Mouse (Mus musculus) lung, postnatal 0 days (tissue): ENCODE results near the gene B4galt4. TPM values are rescaled to one million over a fixed set of nuclear protein-coding genes. Genes with fewer than 3 reads are reported as not detected.
A peak's percentile ranks its signal among the peaks of the same experiment; 100 is the strongest.
"Not testable (repeated sequence)": the region's sequence is repeated elsewhere in the genome, so short reads cannot be mapped to it uniquely, and the experiment has no call there.

Source experiments
- ATAC-seq: fragments of 200-750 bp; cut with Nextera tagmentation; 2 replicates; pipeline ENCODE4 v1.8.0; 2017; ENCODE audit warnings: moderate library complexity
- DNase-seq: peaks from one replicate; pipeline ENCODE4 v3.0.0-alpha.2; 2016; ENCODE audit warnings: low spot score
- H3K27ac ChIP-seq: fragments of 300-500 bp; sonication (generic); 2 replicates; pipeline ENCODE4 v1.5.1; 2014; ENCODE audit warnings: antibody characterized with exemption, mild to moderate bottlenecking, low read length, mixed read lengths
- H3K27me3 ChIP-seq: fragments of 300-500 bp; sonication (generic); replicated peaks from 2 replicates; pipeline ENCODE4 v1.6.1; 2014; ENCODE audit warnings: low read length, mixed read lengths; ENCODE audit not compliant: insufficient read depth
- H3K36me3 ChIP-seq: fragments of 300-500 bp; sonication (generic); 2 replicates; pipeline ENCODE4 v1.6.1; 2014; ENCODE audit warnings: low read length, mixed read lengths; ENCODE audit not compliant: insufficient read depth
- H3K4me1 ChIP-seq: fragments of 300-500 bp; sonication (generic); 2 replicates; pipeline ENCODE4 v1.6.1; 2014; ENCODE audit warnings: antibody characterized with exemption, low read depth, low read length, mixed read lengths; ENCODE audit not compliant: insufficient read depth
- H3K4me2 ChIP-seq: fragments of 300-500 bp; sonication (generic); replicated peaks from 2 replicates; pipeline ENCODE4 v1.6.1; 2014; ENCODE audit warnings: low read depth, mild to moderate bottlenecking, low read length, moderate library complexity, mixed read lengths
- H3K4me3 ChIP-seq: fragments of 300-500 bp; sonication (generic); 2 replicates; pipeline ENCODE4 v1.5.1; 2014; ENCODE audit warnings: low read depth, low read length
- H3K9ac ChIP-seq: fragments of 300-500 bp; sonication (generic); replicated peaks from 2 replicates; pipeline ENCODE4 v1.6.1; 2014; ENCODE audit warnings: low read depth, mild to moderate bottlenecking
- H3K9me3 ChIP-seq: fragments of 300-500 bp; sonication (generic); 2 replicates; pipeline ENCODE4 v1.6.1; 2016; ENCODE audit warnings: low read length, mixed read lengths
- CTCF ChIP-seq: IDR thresholded peaks from 2 replicates; pipeline ENCODE4 v1.5.1; 2016; ENCODE audit warnings: antibody characterized with exemption, mild to moderate bottlenecking
- EP300 ChIP-seq: IDR thresholded peaks from 2 replicates; pipeline ENCODE4 v1.6.1; 2016; ENCODE audit warnings: antibody characterized with exemption, mild to moderate bottlenecking, control low read depth
- WGBS: fragments of 180-500 bp; shearing (Covaris S2); extraction: QIAGEN DNeasy Blood & Tissue Kit; methylation state at CpG from one replicate; pipeline ENCODE4 v1.1.7; 2014; 5-methylcytosine and 5-hydroxymethylcytosine counted together
- polyA plus RNA-seq: library from polyadenylated mRNA; unstranded; fragments of >200 nt; fragmentation: Nextera tagmentation; extraction: Ambion mirVana; gene quantifications from 2 replicates; pipeline ENCODE4 v1.2.1, GENCODE M21; 2015

B4galt4 gene
- polyA plus RNA-seq, 1 experiment from 2014 or later, result 50.0 TPM

DNA sequence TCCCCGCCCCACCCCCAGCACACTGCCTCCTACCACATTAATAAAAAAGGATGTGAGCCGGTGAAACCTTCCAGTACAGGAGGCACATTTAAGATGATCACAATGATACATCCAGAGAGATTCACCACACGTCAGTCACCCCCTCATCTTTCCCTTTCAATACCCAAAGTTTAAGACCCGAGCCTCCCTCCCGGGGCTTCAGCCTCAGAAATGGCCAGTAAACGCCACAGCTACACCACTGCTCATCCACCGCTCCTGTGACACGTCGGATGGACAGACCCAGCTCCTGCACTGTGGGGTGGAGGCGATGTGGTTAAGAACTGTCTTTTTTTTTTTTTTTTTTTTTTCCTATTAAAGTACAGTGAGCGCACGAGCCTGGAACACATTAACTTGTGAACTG lies 30.0 kb upstream of the B4galt4 start:
- Histone ChIP-seq H3K9me3 (no peaks in the 10 kb centered on the region), H3K4me2 (peak overlapping the region; percentile 69), H3K4me1 (peaks cover 23% of the 10 kb centered on the region; the same call in 1 of the 2 replicates), H3K36me3 (no peaks in the 10 kb centered on the region), H3K27ac (peak overlapping the region; percentile 97), H3K9ac (peak overlapping the region; percentile 76), H3K4me3 (peak overlapping the region; percentile 67), H3K27me3 (no peaks in the 10 kb centered on the region)
- ATAC-seq (no peak), DNase-seq (peak; percentile 41)
- WGBS, result 2% methylated on average over 12 of the region's 12 CpGs
- TF ChIP-seq EP300 (no peak), CTCF (0 out of 2 replicates have a peak, but pooled peaks have one; percentile 2)

- Histone ChIP-seq H3K27me3 (no peaks in the 10 kb centered on the region), H3K4me3 (peak within 1 kb of the TSS; percentile 67), H3K4me1 (peaks cover 20% of the 10 kb centered on the region; the same call in 1 of the 2 replicates), H3K27ac (peak within 1 kb of the TSS; percentile 97), H3K9ac (peak within 1 kb of the TSS; percentile 76), H3K36me3 (no peaks in the 10 kb centered on the region), H3K9me3 (no peaks in the 10 kb centered on the region), H3K4me2 (peak within 1 kb of the TSS; percentile 69)
- peak; percentile 92 for TF ChIP-seq EP300
- TF ChIP-seq CTCF, result no peak; the same call in 1 of the 2 replicates
- DNase-seq (peak; percentile 94), ATAC-seq (peak; percentile 95)
- under 1% methylated on average over 64 of the region's 74 CpGs for WGBS
Measured at GRCm38 (mm10) chr16:38712581-38713403, 29.3 kb upstream of the B4galt4 start, which contains the start of gene Arhgap31. Gene Arhgap31, minus strand, starts transcription at chr16:38713274.

- peak; percentile 29 for ATAC-seq
- TF ChIP-seq EP300 (peak; percentile 57), CTCF (no peak)
- Histone ChIP-seq H3K36me3 (no peaks in the 10 kb centered on the region), H3K27me3 (no peaks in the 10 kb centered on the region), H3K9me3 (no peaks in the 10 kb centered on the region), H3K4me1 (peaks cover 14% of the 10 kb centered on the region; the same call in 1 of the 2 replicates), H3K9ac (peak overlapping the region; percentile 76), H3K4me2 (peak overlapping the region; percentile 69), H3K27ac (peak overlapping the region; percentile 97), H3K4me3 (peak overlapping the region; percentile 67)
- WGBS, result 3% methylated on average over 17 of the region's 17 CpGs
- DNase-seq, result peak; percentile 66
Measured at GRCm38 (mm10) chr16:38713404-38714258, 28.4 kb upstream of the B4galt4 start.

- not testable (repeated sequence) for DNase-seq
- H3K27ac ChIP-seq, result peak overlapping the region; percentile 97
Measured at GRCm38 (mm10) chr16:38714259-38714526, 27.9 kb upstream of the B4galt4 start.

GRCm38 (mm10) chr16:38721377-38721776 lies 20.7 kb upstream of the B4galt4 start:
- DNase-seq, result no peak
- Histone ChIP-seq H3K36me3 (no peaks in the 10 kb centered on the region), H3K27ac (no peak overlapping the region), H3K4me2 (no peak overlapping the region), H3K4me3 (no peak overlapping the region), H3K27me3 (no peaks in the 10 kb centered on the region), H3K9me3 (no peaks in the 10 kb centered on the region), H3K4me1 (no peaks in the 10 kb centered on the region), H3K9ac (no peak overlapping the region)
- no peak for ATAC-seq
- TF ChIP-seq EP300 (no peak), CTCF (no peak)
- 91% methylated on average over 7 of the region's 9 CpGs for WGBS

More at GRCm38 (mm10) chr16:38714259-38714526, 27.9 kb upstream of the B4galt4 start:
- ATAC-seq, H3K9me3 ChIP-seq, H3K4me1 ChIP-seq, H3K9ac ChIP-seq, H3K27me3 ChIP-seq, H3K36me3 ChIP-seq: not testable (repeated sequence)
- WGBS, result 31% methylated on average over 11 of the region's 12 CpGs
- H3K4me3 ChIP-seq, result peak overlapping the region; percentile 67; the same call in 1 of the 2 replicates
- H3K4me2 ChIP-seq, result peak overlapping the region; percentile 69

DNA sequence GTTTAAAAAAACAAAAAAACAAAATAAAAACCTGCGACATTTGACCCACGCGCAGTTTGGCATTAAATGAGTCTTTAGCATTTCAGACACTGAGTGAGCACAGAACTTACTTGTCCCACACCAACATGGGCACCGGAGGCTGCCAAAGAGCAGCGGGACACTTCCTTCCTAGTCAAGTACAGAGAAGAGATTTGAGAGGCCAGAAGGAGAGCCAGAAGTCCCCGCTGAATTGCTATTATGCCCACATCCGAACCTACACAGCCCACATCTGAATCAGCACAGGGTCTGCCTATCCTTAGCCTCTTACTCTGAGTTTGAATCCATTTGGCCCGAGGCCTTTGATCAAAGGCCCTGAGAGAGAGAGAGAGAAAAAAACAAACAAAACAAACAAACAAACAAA lies 17.8 kb upstream of the B4galt4 start:
- no peak for TF ChIP-seq CTCF
- no peak for TF ChIP-seq EP300
- no peaks in the 10 kb centered on the region for H3K36me3 ChIP-seq
- peak overlapping the region; percentile 83 for H3K27ac ChIP-seq
- no peaks in the 10 kb centered on the region for H3K27me3 ChIP-seq
- H3K4me2 ChIP-seq, result 0 out of 2 replicates have a peak overlapping the region, but pooled peaks have one; percentile 9
- ATAC-seq (no peak; the same call in 1 of the 2 replicates), DNase-seq (peak; percentile 15)
- H3K4me1 ChIP-seq, result no peaks in the 10 kb centered on the region; the same call in 1 of the 2 replicates
- H3K9me3 ChIP-seq, result no peaks in the 10 kb centered on the region
- no peak overlapping the region for H3K9ac ChIP-seq
- H3K4me3 ChIP-seq, result no peak overlapping the region
- WGBS, result 63% methylated on average over 8 of the region's 8 CpGs
